Mouse (Mus musculus): Measurements from ENCODE around the gene Recql5. TPM values are rescaled to one million over a fixed set of nuclear protein-coding genes. Genes with fewer than 3 reads are reported as not detected.

Recql5 gene
- polyA plus RNA-seq, 1 experiment from 2014 or later, result 16.0 TPM

DNA sequence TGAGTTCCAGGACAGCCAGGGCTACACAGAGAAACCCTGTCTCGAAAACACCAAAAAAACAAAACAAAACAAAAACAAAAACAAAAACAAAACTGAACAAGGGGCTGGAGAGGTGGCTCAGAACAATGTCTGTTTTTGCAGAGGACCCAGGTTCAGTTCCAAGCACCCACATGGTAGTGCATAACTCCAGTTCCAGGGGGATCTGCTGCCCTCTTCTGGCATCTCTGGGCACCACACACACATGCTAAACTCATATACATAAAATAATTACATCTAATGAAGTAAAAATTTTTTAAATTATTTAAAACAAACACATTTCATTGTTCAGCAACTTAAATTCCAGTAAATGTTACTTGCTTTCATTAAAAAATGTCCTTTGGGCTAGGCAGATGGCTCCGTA, 87.5 kb downstream of the Recql5 start:
- WGBS, result 93% methylated on average over 2 of the region's 2 CpGs
- ATAC-seq (ENCODE audit: low FRiP score), result no peak
- no peak for DNase-seq (ENCODE audit: low spot score)

DNA sequence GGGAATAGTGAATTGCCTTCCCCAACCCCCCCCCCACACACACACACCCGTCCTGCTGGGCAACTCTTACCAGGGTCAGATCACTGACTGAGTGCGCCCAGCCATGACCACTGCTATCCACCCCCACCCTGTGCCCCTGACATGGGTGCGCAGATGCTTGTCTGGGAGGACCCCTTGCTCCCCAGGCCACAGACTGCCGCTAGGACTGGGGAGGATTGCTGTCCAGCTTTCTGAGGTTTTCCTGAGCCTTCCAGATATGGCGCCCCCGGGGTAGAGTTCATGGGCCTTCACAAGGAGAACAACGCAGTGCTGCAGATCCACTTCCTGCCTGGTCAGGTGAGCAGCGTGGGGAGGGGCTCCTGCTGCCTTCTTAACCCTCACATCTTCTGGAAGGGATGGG, 89.0 kb downstream of the Recql5 start:
- ATAC-seq (ENCODE audit: low FRiP score) (no peak), DNase-seq (ENCODE audit: low spot score) (no peak)
- H3K9me3 ChIP-seq (ENCODE audit: control insufficient read depth, low read length), result no peaks in the 10 kb centered on the region
- no peaks in the 10 kb centered on the region for H3K27me3 ChIP-seq (ENCODE audit: control insufficient read depth, insufficient read depth, low read length)
- no peak overlapping the region for H3K4me3 ChIP-seq (ENCODE audit: low read depth, low read length)
- 76% methylated on average over 8 of the region's 8 CpGs for WGBS
- H3K4me1 ChIP-seq (replicated peaks; ENCODE audit: control insufficient read depth, insufficient read depth, low read length), result no peaks in the 10 kb centered on the region; the same call in 1 of the 2 replicates
- no peak overlapping the region for H3K4me2 ChIP-seq (replicated peaks; ENCODE audit: low read depth, low read length)
- H3K27ac ChIP-seq (ENCODE audit: low read depth, low read length), result no peak overlapping the region
- no peak overlapping the region for H3K9ac ChIP-seq (ENCODE audit: low read depth, low read length)
- no peaks in the 10 kb centered on the region for H3K36me3 ChIP-seq (ENCODE audit: control insufficient read depth, insufficient read depth, low read length)

More for the DNA sequence above, 87.5 kb downstream of the Recql5 start:
- no peak overlapping the region for H3K4me3 ChIP-seq (ENCODE audit: low read depth, low read length)
- no peak overlapping the region for H3K9ac ChIP-seq (ENCODE audit: low read depth, low read length)
- no peak overlapping the region for H3K4me2 ChIP-seq (replicated peaks; ENCODE audit: low read depth, low read length)
- no peaks in the 10 kb centered on the region; the same call in 1 of the 2 replicates for H3K4me1 ChIP-seq (replicated peaks; ENCODE audit: control insufficient read depth, insufficient read depth, low read length)
- no peaks in the 10 kb centered on the region for H3K36me3 ChIP-seq (ENCODE audit: control insufficient read depth, insufficient read depth, low read length)
- no peak overlapping the region for H3K27ac ChIP-seq (ENCODE audit: low read depth, low read length)
- H3K9me3 ChIP-seq (ENCODE audit: control insufficient read depth, low read length), result no peaks in the 10 kb centered on the region
- no peaks in the 10 kb centered on the region for H3K27me3 ChIP-seq (ENCODE audit: control insufficient read depth, insufficient read depth, low read length)

DNA sequence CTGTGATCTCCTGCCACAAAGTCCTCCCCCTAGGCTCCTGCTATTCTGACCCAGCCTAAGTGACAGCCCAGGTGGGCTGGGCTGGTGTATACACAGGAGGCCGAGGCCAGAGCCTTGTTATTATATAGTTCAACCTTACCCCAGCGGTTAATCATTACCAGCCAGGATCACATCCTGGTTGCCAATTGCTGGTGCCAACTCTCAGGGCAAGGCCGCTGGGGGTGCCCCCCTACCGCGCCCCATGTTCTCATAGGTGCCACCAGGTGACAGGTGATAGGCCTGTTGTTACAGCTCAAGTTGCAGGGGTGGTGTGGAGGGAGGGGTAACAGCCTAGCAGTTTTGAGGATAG, 89.4 kb downstream of the Recql5 start:
- ATAC-seq (ENCODE audit: low FRiP score), result no peak

DNA sequence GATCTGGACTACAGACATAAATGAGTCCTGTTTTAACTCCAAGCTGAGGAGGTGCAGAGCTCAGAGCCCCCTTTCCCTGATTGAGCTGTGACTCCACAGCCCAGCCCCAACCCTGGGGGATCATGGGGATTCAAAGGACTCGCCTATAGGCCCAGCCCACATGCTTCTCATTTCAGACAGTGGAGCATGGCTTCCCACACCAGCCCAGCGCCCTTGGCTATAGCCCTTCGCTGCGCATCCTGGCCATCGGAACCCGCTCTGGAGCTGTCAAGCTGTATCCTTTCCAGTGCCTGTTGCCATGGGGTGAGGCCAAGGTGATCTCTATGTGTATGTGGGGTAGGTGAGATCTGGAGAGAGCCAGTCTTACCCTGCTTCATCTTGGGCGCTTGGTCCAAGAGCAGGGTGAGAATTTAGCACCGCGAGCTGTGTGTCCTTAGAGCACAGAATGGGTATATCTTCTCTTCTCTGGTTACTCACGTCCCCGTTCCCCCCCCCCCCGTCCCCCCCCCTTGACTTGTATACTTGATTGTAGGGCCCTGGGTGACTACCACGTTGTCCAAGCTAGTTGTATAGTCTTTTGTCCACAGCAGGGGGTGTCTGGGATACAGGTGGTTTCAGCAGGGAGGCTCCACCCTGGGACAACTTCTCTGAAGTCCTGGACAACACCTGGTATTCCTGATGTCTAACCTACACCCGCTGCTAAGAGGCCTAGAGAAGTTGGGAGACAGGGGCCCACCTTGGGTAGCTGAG, 90.0 kb downstream of the Recql5 start:
- ATAC-seq (ENCODE audit: low FRiP score), result no peak
- WGBS, result 84% methylated on average over 11 of the region's 14 CpGs

More for the DNA sequence above, 89.4 kb downstream of the Recql5 start:
- H3K4me3 ChIP-seq (ENCODE audit: low read depth, low read length), result no peak overlapping the region
- no peak for DNase-seq (ENCODE audit: low spot score)
- H3K4me1 ChIP-seq (replicated peaks; ENCODE audit: control insufficient read depth, insufficient read depth, low read length), result no peaks in the 10 kb centered on the region; the same call in 1 of the 2 replicates
- no peak overlapping the region for H3K27ac ChIP-seq (ENCODE audit: low read depth, low read length)
- 92% methylated on average over 5 of the region's 5 CpGs for WGBS
- H3K9ac ChIP-seq (ENCODE audit: low read depth, low read length), result no peak overlapping the region
- H3K9me3 ChIP-seq (ENCODE audit: control insufficient read depth, low read length), result no peaks in the 10 kb centered on the region
- H3K36me3 ChIP-seq (ENCODE audit: control insufficient read depth, insufficient read depth, low read length), result no peaks in the 10 kb centered on the region
- no peaks in the 10 kb centered on the region for H3K27me3 ChIP-seq (ENCODE audit: control insufficient read depth, insufficient read depth, low read length)
- H3K4me2 ChIP-seq (replicated peaks; ENCODE audit: low read depth, low read length), result no peak overlapping the region

More for the DNA sequence above, 90.0 kb downstream of the Recql5 start:
- Histone ChIP-seq H3K4me3 (ENCODE audit: low read depth, low read length) (no peak overlapping the region), H3K36me3 (ENCODE audit: control insufficient read depth, insufficient read depth, low read length) (no peaks in the 10 kb centered on the region), H3K27me3 (ENCODE audit: control insufficient read depth, insufficient read depth, low read length) (no peaks in the 10 kb centered on the region), H3K9ac (ENCODE audit: low read depth, low read length) (no peak overlapping the region), H3K27ac (ENCODE audit: low read depth, low read length) (no peak overlapping the region), H3K9me3 (ENCODE audit: control insufficient read depth, low read length) (no peaks in the 10 kb centered on the region), H3K4me1 (replicated peaks; ENCODE audit: control insufficient read depth, insufficient read depth, low read length) (no peaks in the 10 kb centered on the region; the same call in 1 of the 2 replicates), H3K4me2 (replicated peaks; ENCODE audit: low read depth, low read length) (no peak overlapping the region)
- DNase-seq (ENCODE audit: low spot score), result no peak

Other genes with a start within 250 kb of the Recql5 start
- 76.7 and 79.2 TPM in 2 replicates for gene Grb2, start 224.9 kb downstream of the Recql5 start, polyA plus RNA-seq (2014; fragmentation: Nextera tagmentation; extraction: Ambion mirVana)
- gene Tmem94, start 168.0 kb downstream of the Recql5 start, polyA plus RNA-seq (2014; fragmentation: Nextera tagmentation; extraction: Ambion mirVana), result 15.5 and 16.4 TPM in 2 replicates
- 12.2 and 12.9 TPM in 2 replicates for gene Caskin2, start 119.8 kb downstream of the Recql5 start, polyA plus RNA-seq (2014; fragmentation: Nextera tagmentation; extraction: Ambion mirVana)
- gene Tsen54, start 118.8 kb downstream of the Recql5 start, polyA plus RNA-seq (2014; fragmentation: Nextera tagmentation; extraction: Ambion mirVana), result 17.9 and 21.3 TPM in 2 replicates
- 3.8 and 5.4 TPM in 2 replicates for gene Llgl2, start 109.4 kb downstream of the Recql5 start, polyA plus RNA-seq (2014; fragmentation: Nextera tagmentation; extraction: Ambion mirVana)
- 0.09 TPM in 1 of 2 replicates, not detected in the other for gene Myo15b, start 75.1 kb downstream of the Recql5 start, polyA plus RNA-seq (2014; fragmentation: Nextera tagmentation; extraction: Ambion mirVana)
- gene Smim5, start 33.5 kb downstream of the Recql5 start, polyA plus RNA-seq (2014; fragmentation: Nextera tagmentation; extraction: Ambion mirVana), result 3.4 and 3.8 TPM in 2 replicates
- 0.40 and 0.65 TPM in 2 replicates for gene Smim6, start 21.5 kb downstream of the Recql5 start, polyA plus RNA-seq (2014; fragmentation: Nextera tagmentation; extraction: Ambion mirVana)
- 55.8 and 57.1 TPM in 2 replicates for gene Sap30bp, start 195 bp downstream of the Recql5 start, polyA plus RNA-seq (2014; fragmentation: Nextera tagmentation; extraction: Ambion mirVana)
- gene Itgb4, start 41.2 kb upstream of the Recql5 start, polyA plus RNA-seq (2014; fragmentation: Nextera tagmentation; extraction: Ambion mirVana), result 0.36 and 0.82 TPM in 2 replicates
- 89.0 and 96.3 TPM in 2 replicates for gene Galk1, start 79.2 kb upstream of the Recql5 start, polyA plus RNA-seq (2014; fragmentation: Nextera tagmentation; extraction: Ambion mirVana)
- gene H3f3b, start 94.5 kb upstream of the Recql5 start, polyA plus RNA-seq (2014; fragmentation: Nextera tagmentation; extraction: Ambion mirVana), result 2,172 and 2,203 TPM in 2 replicates
- gene Unk, start 96.8 kb upstream of the Recql5 start, polyA plus RNA-seq (2014; fragmentation: Nextera tagmentation; extraction: Ambion mirVana), result 25.8 and 26.9 TPM in 2 replicates
- gene Unc13d, start 144.5 kb upstream of the Recql5 start, polyA plus RNA-seq (2014; fragmentation: Nextera tagmentation; extraction: Ambion mirVana), result 1.1 and 1.3 TPM in 2 replicates
- gene Wbp2, start 153.5 kb upstream of the Recql5 start, polyA plus RNA-seq (2014; fragmentation: Nextera tagmentation; extraction: Ambion mirVana), result 85.4 and 88.6 TPM in 2 replicates
- gene Trim47, start 193.7 kb upstream of the Recql5 start, polyA plus RNA-seq (2014; fragmentation: Nextera tagmentation; extraction: Ambion mirVana), result 3.0 TPM in 2 replicates
- 1.4 and 2.5 TPM in 2 replicates for gene Trim65, start 197.7 kb upstream of the Recql5 start, polyA plus RNA-seq (2014; fragmentation: Nextera tagmentation; extraction: Ambion mirVana)
- gene Mrpl38, start 205.4 kb upstream of the Recql5 start, polyA plus RNA-seq (2014; fragmentation: Nextera tagmentation; extraction: Ambion mirVana), result 93.2 and 100 TPM in 2 replicates
- 28.4 and 32.1 TPM in 2 replicates for gene Fbf1, start 234.7 kb upstream of the Recql5 start, polyA plus RNA-seq (2014; fragmentation: Nextera tagmentation; extraction: Ambion mirVana)